Mouse (Mus musculus) C2C12 (cell line): ENCODE measurements around the gene Rdh11.
"Not testable (repeated sequence)": the region's sequence is repeated elsewhere in the genome, so short reads cannot be mapped to it uniquely, and the experiment has no call there.

Experiments
- CEBPB ChIP-seq: IDR thresholded peaks from one replicate; pipeline ENCODE4 v1.6.1; 2011; ENCODE audit warnings: low read depth, mild to moderate bottlenecking, control low read depth, moderate library complexity
- CTCF ChIP-seq: IDR thresholded peaks from one replicate; pipeline ENCODE4 v1.5.1; 2011; ENCODE audit not compliant: control insufficient read depth, insufficient read depth, insufficient read length
- MAX ChIP-seq: IDR thresholded peaks from one replicate; pipeline ENCODE4 v1.6.1; 2011; ENCODE audit warnings: mild to moderate bottlenecking, control low read depth
- USF1 ChIP-seq: IDR thresholded peaks from one replicate; pipeline ENCODE4 v1.6.1; 2011; ENCODE audit warnings: low read depth, mild to moderate bottlenecking, control low read depth, moderate library complexity

DNA sequence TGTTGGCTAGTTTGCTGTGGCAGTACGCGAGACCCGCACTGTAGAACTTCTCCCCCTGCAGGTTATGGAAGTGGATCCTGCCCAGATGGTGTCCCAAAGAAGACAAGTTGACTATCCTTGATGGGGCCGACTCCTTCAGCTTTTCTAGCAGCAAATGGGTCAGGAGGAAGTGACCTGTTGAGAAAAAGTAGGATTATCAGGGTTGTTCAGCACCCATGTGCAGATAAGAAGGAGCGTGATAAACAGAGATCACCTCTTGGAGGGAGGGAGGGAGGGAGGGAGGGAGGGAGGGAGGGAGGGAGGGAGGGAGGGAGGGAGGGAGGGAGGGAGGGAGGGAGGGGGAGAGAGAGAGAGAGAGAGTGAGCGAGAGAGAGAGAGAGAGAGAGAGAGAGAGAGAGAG, 6.9 kb downstream of the Rdh11 start:
- not testable (repeated sequence) for TF ChIP-seq CTCF, USF1, CEBPB, MAX
